Mouse (Mus musculus) mouse embryonic stem cell (cell line): Measurements from ENCODE around the gene Tmod3.
"Not testable (repeated sequence)": the region's sequence is repeated elsewhere in the genome, so short reads cannot be mapped to it uniquely, and the experiment has no call there.

Experiments
- in situ Hi-C, 2 experiments: fragments of 300-500 bp; cut with MboI; formaldehyde crosslinking; loops; 1 replicate in 1 of 2; 3 replicates in 1 of 2; pipeline ENCODE4 v1.14.3; 2019 to 2020; ENCODE audit warnings: low sequenced_read_pairs in 2 of 2, low pct_unique_long_range_greater_than_20kb in 1 of 2, mixed read lengths in 1 of 2; ENCODE audit not compliant: unreplicated experiment in 1 of 2

Tmod3 gene

GRCm38 (mm10) chr9:75560353-75560752 lies 896 bp upstream of the Tmod3 start:
- in situ Hi-C loops = no loop called here

GRCm38 (mm10) chr9:75558812-75559511 lies 495 bp downstream of the Tmod3 start:
- in situ Hi-C loops = no loop called here

GRCm38 (mm10) chr9:75558360-75558759 lies 1.1 kb downstream of the Tmod3 start:
- in situ Hi-C loops = no loop called here

GRCm38 (mm10) chr9:75553719-75554118 lies 5.7 kb downstream of the Tmod3 start:
- in situ Hi-C loops = no loop called here

GRCm38 (mm10) chr9:75551342-75551741 lies 8.1 kb downstream of the Tmod3 start:
- in situ Hi-C loops = no loop called here

- in situ Hi-C loops = no loop called here
These were observed 10.4 kb downstream of the Tmod3 start for GRCm38 (mm10) chr9:75549010-75549409.

GRCm38 (mm10) chr9:75546885-75547553 lies 12.4 kb downstream of the Tmod3 start:
- in situ Hi-C loops = no loop called here

GRCm38 (mm10) chr9:75545514-75545913 lies 13.9 kb downstream of the Tmod3 start:
- in situ Hi-C loops = no loop called here

GRCm38 (mm10) chr9:75541497-75541896 lies 18.0 kb downstream of the Tmod3 start:
- in situ Hi-C loops = no loop called here

GRCm38 (mm10) chr9:75536422-75536821 lies 23.0 kb downstream of the Tmod3 start:
- in situ Hi-C loops = no loop called here

- in situ Hi-C loops = no loop called here
These were observed 25.0 kb downstream of the Tmod3 start for GRCm38 (mm10) chr9:75534431-75534962.

GRCm38 (mm10) chr9:75532989-75533388 lies 26.5 kb downstream of the Tmod3 start:
- in situ Hi-C loops = not testable (repeated sequence)

- in situ Hi-C loops = no loop called here
These were observed 27.0 kb downstream of the Tmod3 start for GRCm38 (mm10) chr9:75532461-75532860.

GRCm38 (mm10) chr9:75529358-75529757 lies 30.1 kb downstream of the Tmod3 start:
- in situ Hi-C loops = no loop called here

- in situ Hi-C loops = no loop called here
These were observed 31.4 kb downstream of the Tmod3 start for GRCm38 (mm10) chr9:75528096-75528495.

GRCm38 (mm10) chr9:75527368-75528059 lies 31.9 kb downstream of the Tmod3 start:
- in situ Hi-C loops = no loop called here

- in situ Hi-C loops = no loop called here
These were observed 35.8 kb downstream of the Tmod3 start for GRCm38 (mm10) chr9:75523646-75524045.

GRCm38 (mm10) chr9:75522217-75522616 lies 37.2 kb downstream of the Tmod3 start:
- in situ Hi-C loops = no loop called here

GRCm38 (mm10) chr9:75521788-75522187 lies 37.7 kb downstream of the Tmod3 start:
- in situ Hi-C loops = no loop called here
